Mouse (Mus musculus) ovary, postnatal 14 days (tissue): Measurements from ENCODE around the gene Tlnrd1.
"Not testable (repeated sequence)": the region's sequence is repeated elsewhere in the genome, so short reads cannot be mapped to it uniquely, and the experiment has no call there.

Experiments used
- DNase-seq: peaks from one replicate; pipeline ENCODE4 v3.0.0; 2022; ENCODE audit warnings: low spot score

Gene Tlnrd1

GRCm38 (mm10) chr7:83884021-83884658 lies at the start of gene Tlnrd1, which contains the start of gene Mesd:
Gene Tlnrd1 (minus strand): TSS chr7:83884305.
Gene Mesd (plus strand): TSS chr7:83884466.
- DNase-seq: peak; percentile 82

- DNase-seq: no peak
Observed at GRCm38 (mm10) chr7:83921637-83922036, 37.5 kb upstream of the Tlnrd1 start.

- no peak for DNase-seq
Observed at GRCm38 (mm10) chr7:83920241-83920640, 36.1 kb upstream of the Tlnrd1 start.

GRCm38 (mm10) chr7:83914566-83914965 lies 30.5 kb upstream of the Tlnrd1 start:
- peak; percentile 87 for DNase-seq

GRCm38 (mm10) chr7:83913995-83914394 lies 29.9 kb upstream of the Tlnrd1 start:
- DNase-seq: no peak

- no peak for DNase-seq
Observed at GRCm38 (mm10) chr7:83913405-83913932, 29.4 kb upstream of the Tlnrd1 start.

- no peak for DNase-seq
Observed at GRCm38 (mm10) chr7:83911909-83912308, 27.8 kb upstream of the Tlnrd1 start.

- no peak for DNase-seq
Observed at GRCm38 (mm10) chr7:83904831-83905230, 20.7 kb upstream of the Tlnrd1 start.

- DNase-seq: no peak
Observed at GRCm38 (mm10) chr7:83902296-83903145, 18.4 kb upstream of the Tlnrd1 start.

GRCm38 (mm10) chr7:83901425-83901824 lies 17.3 kb upstream of the Tlnrd1 start:
- no peak for DNase-seq

GRCm38 (mm10) chr7:83900519-83900918 lies 16.4 kb upstream of the Tlnrd1 start:
- no peak for DNase-seq

GRCm38 (mm10) chr7:83898267-83898666 lies 14.2 kb upstream of the Tlnrd1 start:
- no peak for DNase-seq

- DNase-seq: no peak
Observed at GRCm38 (mm10) chr7:83896077-83896740, 12.1 kb upstream of the Tlnrd1 start.

- no peak for DNase-seq
Observed at GRCm38 (mm10) chr7:83894348-83894747, 10.2 kb upstream of the Tlnrd1 start.

GRCm38 (mm10) chr7:83892333-83892669 lies 8.2 kb upstream of the Tlnrd1 start:
- DNase-seq: no peak

GRCm38 (mm10) chr7:83891433-83892332 lies 7.6 kb upstream of the Tlnrd1 start:
- DNase-seq: peak; percentile 100

- not testable (repeated sequence) for DNase-seq
Observed at GRCm38 (mm10) chr7:83889946-83890345, 5.8 kb upstream of the Tlnrd1 start.

GRCm38 (mm10) chr7:83889383-83889782 lies 5.3 kb upstream of the Tlnrd1 start:
- peak; percentile 22 for DNase-seq

GRCm38 (mm10) chr7:83886366-83887129 lies 2.4 kb upstream of the Tlnrd1 start:
- DNase-seq: no peak

GRCm38 (mm10) chr7:83885835-83886234 lies 1.7 kb upstream of the Tlnrd1 start:
- DNase-seq: no peak
